Mouse (Mus musculus): Measurements from ENCODE around the gene Timm8a1.

DNA sequence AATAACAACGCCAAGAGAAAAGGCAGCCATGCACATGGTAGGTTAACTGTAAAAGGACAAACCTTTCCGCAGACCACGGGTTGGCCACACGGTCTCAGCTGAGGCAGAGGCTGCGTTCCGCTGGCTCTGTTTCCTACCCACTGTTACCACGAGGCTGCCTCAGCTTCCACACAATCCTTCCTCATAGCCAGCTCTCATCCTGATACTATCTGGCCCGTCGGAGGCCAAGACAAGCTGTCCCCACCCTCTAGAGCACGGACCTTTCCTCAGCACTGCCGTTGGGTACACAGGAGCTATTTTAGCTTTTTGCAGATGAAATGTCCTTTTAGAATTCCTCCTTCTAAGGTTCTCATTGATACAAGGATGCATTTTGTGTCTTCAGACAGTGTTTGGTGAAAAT, 40.6 kb upstream of the Timm8a1 start:
- TF ChIP-seq CTCF (IDR thresholded peaks at IDR 0.05; ENCODE audit: control insufficient read depth, insufficient read depth, insufficient read length) (no peak), USF1 (IDR thresholded peaks at IDR 0.05; ENCODE audit: low read depth) (no peak), MYOG (IDR thresholded peaks at IDR 0.05; ENCODE audit: control insufficient read depth, extremely low read depth, insufficient read length) (no peak), MAX (IDR thresholded peaks at IDR 0.05) (no peak)
